Comparison of ENCODE assay signal across 8 mouse cellular contexts in genomic region chr2:24409166-24409565, GRCm38 (mm10). TPM values are rescaled to one million over a fixed set of nuclear protein-coding genes. Genes with fewer than 3 reads are reported as not detected.
DNase-seq lines count a peak whose midpoint lies in the region; ATAC-seq and TF ChIP-seq lines count a peak whose summit lies in the region.

No protein-coding gene starts in this region.

- no peak overlapping the region for H3K27ac ChIP-seq in gastrocnemius, adult 2 months
- H3K27ac ChIP-seq in forebrain, embryonic 11.5 days (ENCODE audit: low read depth, low read length), result no peak overlapping the region
- H3K27ac ChIP-seq in hindbrain, embryonic 15.5 days (replicated peaks), result no peak overlapping the region
- H3K27ac ChIP-seq in midbrain, embryonic 10.5 days (replicated peaks), result no peak overlapping the region

- H3K36me3 ChIP-seq in forebrain, embryonic 11.5 days (ENCODE audit: control insufficient read depth, insufficient read depth, low read length), result no peaks in the 10 kb centered on the region
- H3K36me3 ChIP-seq in hindbrain, embryonic 15.5 days, result no peaks in the 10 kb centered on the region
- no peaks in the 10 kb centered on the region for H3K36me3 ChIP-seq in midbrain, embryonic 10.5 days

- intact Hi-C loops in gastrocnemius, adult 2 months (cut with DNase I), result loop anchor here (1.0 to 5.0 kb wide), 2 partner anchors 158 to 346 kb away; no protein-coding TSS in a partner anchor
- intact Hi-C loops in left cerebral cortex, postnatal 10 days (cut with DNase I), result loop anchor here (2.0 to 5.0 kb wide), 3 partner anchors 52 to 160 kb away; no protein-coding TSS in a partner anchor

- ATAC-seq in forebrain, embryonic 11.5 days (replicated peaks; ENCODE audit: low FRiP score), result peak; percentile 40
- ATAC-seq in hindbrain, embryonic 15.5 days (ENCODE audit: low FRiP score, low read depth), result peak; percentile 45; the same call in 1 of the 2 replicates

- no peak overlapping the region for H3K9ac ChIP-seq in forebrain, embryonic 11.5 days (ENCODE audit: low read length)
- H3K9ac ChIP-seq in hindbrain, embryonic 15.5 days, result no peak overlapping the region

- H3K4me3 ChIP-seq in gastrocnemius, adult 2 months, result no peak overlapping the region
- no peak overlapping the region for H3K4me3 ChIP-seq in forebrain, embryonic 11.5 days (ENCODE audit: low read depth, low read length)
- H3K4me3 ChIP-seq in hindbrain, embryonic 15.5 days, result no peak overlapping the region
- H3K4me3 ChIP-seq in midbrain, embryonic 10.5 days, result no peak overlapping the region

- no peaks in the 10 kb centered on the region; the same call in 1 of the 2 replicates for H3K4me1 ChIP-seq in forebrain, embryonic 11.5 days (replicated peaks; ENCODE audit: control insufficient read depth, insufficient read depth, low read length)
- H3K4me1 ChIP-seq in hindbrain, embryonic 15.5 days (replicated peaks), result peaks cover 19% of the 10 kb centered on the region; the same call in 1 of the 2 replicates
- peaks cover 31% of the 10 kb centered on the region for H3K4me1 ChIP-seq in midbrain, embryonic 10.5 days

- H3K27me3 ChIP-seq in forebrain, embryonic 11.5 days (ENCODE audit: control insufficient read depth, insufficient read depth, low read length), result no peaks in the 10 kb centered on the region; the same call in 1 of the 2 replicates
- H3K27me3 ChIP-seq in hindbrain, embryonic 15.5 days, result 0 out of 2 replicates have a peak, but pooled peaks cover 5% of the 10 kb centered on the region
- H3K27me3 ChIP-seq in midbrain, embryonic 10.5 days (ENCODE audit: low read depth, poor library complexity, severe bottlenecking), result peaks cover 44% of the 10 kb centered on the region

- 2% methylated on average over 2 of the region's 2 CpGs for WGBS in forebrain, embryonic 11.5 days
- WGBS in hindbrain, embryonic 15.5 days, result 0% methylated on average over 2 of the region's 2 CpGs
- WGBS in midbrain, embryonic 10.5 days, result 2% methylated on average over 2 of the region's 2 CpGs

- no peaks in the 10 kb centered on the region for H3K9me3 ChIP-seq in forebrain, embryonic 11.5 days (ENCODE audit: control insufficient read depth, low read length)
- H3K9me3 ChIP-seq in hindbrain, embryonic 15.5 days, result no peaks in the 10 kb centered on the region
- H3K9me3 ChIP-seq in midbrain, embryonic 10.5 days (replicated peaks), result no peaks in the 10 kb centered on the region

- peak; percentile 85 for TF ChIP-seq CTCF in gastrocnemius, adult 2 months (IDR thresholded peaks at IDR 0.05)

- no peak overlapping the region for H3K4me2 ChIP-seq in forebrain, embryonic 11.5 days (ENCODE audit: low read depth, low read length, severe bottlenecking)
- H3K4me2 ChIP-seq in hindbrain, embryonic 15.5 days, result no peak overlapping the region

- peak; percentile 63 for DNase-seq in gastrocnemius, adult 2 months
- no peak for DNase-seq in gastrocnemius, postnatal 25 days
- DNase-seq in c-Kit-positive CD71-positive TER-119-negative erythroid progenitor cells, embryonic 14.5 days (ENCODE audit: low read depth), result peak; percentile 48
- DNase-seq in forebrain, embryonic 11.5 days (ENCODE audit: low spot score), result peak; percentile 80
- DNase-seq in left cerebral cortex, postnatal 10 days (ENCODE audit: extremely low spot score in 1 of 2, low spot score in 2 of 2), result peak; percentile 48 to 64
- DNase-seq in midbrain, embryonic 10.5 days (ENCODE audit: low spot score), result peak; percentile 65
- peak; percentile 58 for DNase-seq in right cerebral cortex, postnatal 14 days

RNA-seq across cellular contexts. Expression of gene Psd4, which starts 41.8 kb away (rescaled TPM):
- under 1 TPM; 0.20 to 0.36 TPM for total RNA-seq in gastrocnemius, adult 2 months (2021)
- under 1 TPM; 0.13 to 0.49 TPM for total RNA-seq in gastrocnemius, postnatal 25 days (2021)
- polyA plus RNA-seq in forebrain, embryonic 11.5 days (2014; fragmentation: Nextera tagmentation; extraction: Ambion mirVana), result 0.41 and 0.61 TPM in 2 replicates
- 0.81 and 0.86 TPM in 2 replicates for polyA plus RNA-seq in hindbrain, embryonic 15.5 days (2015; fragmentation: Nextera tagmentation; extraction: Ambion mirVana)
- 1 to 10 TPM in 1 of 2 experiments, under 1 TPM in 1; 0.67 to 2.0 TPM for total RNA-seq in left cerebral cortex, postnatal 10 days (2021)
- polyA plus RNA-seq in midbrain, embryonic 10.5 days (2016; fragmentation: Nextera tagmentation; extraction: Ambion mirVana), result 0.46 and 1.1 TPM in 2 replicates
